Mouse (Mus musculus) liver, embryonic 14.5 days (tissue): ENCODE measurements around the gene Cd209b. TPM values are rescaled to one million over a fixed set of nuclear protein-coding genes. Genes with fewer than 3 reads are reported as not detected.

Experiments
- ATAC-seq: fragments of 200-750 bp; cut with Nextera tagmentation; 2 replicates; pipeline ENCODE4 v1.8.0; 2017; ENCODE audit warnings: moderate number of reproducible peaks, mild to moderate bottlenecking, moderate library complexity; ENCODE audit not compliant: insufficient read depth
- DNase-seq, 3 experiments: peaks; one replicate each; pipeline ENCODE4 v3.0.0-alpha.2; 2012 to 2013; ENCODE audit warnings: low read depth in 3 of 3, low spot score in 3 of 3
- H3K27ac ChIP-seq: fragments of 300-500 bp; sonication (generic); 2 replicates; pipeline ENCODE4 v1.5.1; 2014; ENCODE audit warnings: moderate library complexity, mild to moderate bottlenecking, control low read depth, inconsistent platforms
- H3K27me3 ChIP-seq: fragments of 300-500 bp; sonication (generic); 2 replicates; pipeline ENCODE4 v1.6.1; 2014; ENCODE audit warnings: mild to moderate bottlenecking, low read length, moderate library complexity; ENCODE audit not compliant: control insufficient read depth, insufficient read depth
- H3K36me3 ChIP-seq: fragments of 300-500 bp; sonication (generic); replicated peaks from 2 replicates; pipeline ENCODE4 v1.6.1; 2014; ENCODE audit warnings: low read depth; ENCODE audit not compliant: control insufficient read depth, insufficient read depth
- H3K4me1 ChIP-seq, 2 experiments: fragments of 200-500 bp in 1 of 2; fragments of 300-500 bp in 1 of 2; sonication (generic) in 1 of 2; replicated peaks; 2 replicates each; pipeline ENCODE4 v1.6.1; 2012 to 2014; ENCODE audit warnings: antibody characterized with exemption in 1 of 2, inconsistent platforms in 1 of 2, low read length in 1 of 2; ENCODE audit not compliant: control insufficient read depth in 2 of 2, insufficient read depth in 2 of 2
- H3K4me2 ChIP-seq: fragments of 300-500 bp; sonication (generic); 2 replicates; pipeline ENCODE4 v1.6.1; 2014; ENCODE audit warnings: low read depth, mild to moderate bottlenecking, control low read depth, moderate library complexity
- H3K4me3 ChIP-seq, 2 experiments: fragments of 200-500 bp in 1 of 2; fragments of 300-500 bp in 1 of 2; sonication (generic) in 1 of 2; 2 replicates each; pipeline ENCODE4 v1.5.1; 2012 to 2014; ENCODE audit warnings: low read depth in 2 of 2, low read length in 2 of 2, mild to moderate bottlenecking in 2 of 2, control low read depth in 1 of 2, inconsistent platforms in 1 of 2, moderate library complexity in 1 of 2; ENCODE audit not compliant: insufficient read depth in 1 of 2
- H3K9ac ChIP-seq: fragments of 300-500 bp; sonication (generic); replicated peaks from 2 replicates; pipeline ENCODE4 v1.6.1; 2014; ENCODE audit warnings: mild to moderate bottlenecking, control low read depth, moderate library complexity
- H3K9me3 ChIP-seq: fragments of 300-500 bp; sonication (generic); 2 replicates; pipeline ENCODE4 v1.6.1; 2016; ENCODE audit warnings: low read length, mixed read lengths; ENCODE audit not compliant: control insufficient read depth
- CTCF ChIP-seq: IDR thresholded peaks from 2 replicates; pipeline ENCODE4 v1.5.1; 2016; ENCODE audit warnings: antibody characterized with exemption, low read depth, control low read depth
- EP300 ChIP-seq: IDR thresholded peaks from 2 replicates; pipeline ENCODE4 v1.6.1; 2016; ENCODE audit warnings: antibody characterized with exemption, low read depth
- WGBS: fragments of 180-500 bp; shearing (Covaris S2); extraction: QIAGEN DNeasy Blood & Tissue Kit; methylation state at CpG from one replicate; pipeline ENCODE4 v1.1.7; 2014; ENCODE audit not compliant: insufficient replicate concordance; 5-methylcytosine and 5-hydroxymethylcytosine counted together
- polyA plus RNA-seq, 2 experiments: library from polyadenylated mRNA; depleted of rRNA in 1 of 2; stranded (reverse) in 1 of 2; unstranded in 1 of 2; fragments of >200 nt; fragmentation: Nextera tagmentation in 1 of 2; extraction: Ambion mirVana in 1 of 2; gene quantifications; 2 replicates each; pipeline versions ENCODE4 v1.2.1 to v1.2.3; 2012 to 2014

Cd209b gene
- polyA plus RNA-seq, 2 experiments, result not detected

DNA sequence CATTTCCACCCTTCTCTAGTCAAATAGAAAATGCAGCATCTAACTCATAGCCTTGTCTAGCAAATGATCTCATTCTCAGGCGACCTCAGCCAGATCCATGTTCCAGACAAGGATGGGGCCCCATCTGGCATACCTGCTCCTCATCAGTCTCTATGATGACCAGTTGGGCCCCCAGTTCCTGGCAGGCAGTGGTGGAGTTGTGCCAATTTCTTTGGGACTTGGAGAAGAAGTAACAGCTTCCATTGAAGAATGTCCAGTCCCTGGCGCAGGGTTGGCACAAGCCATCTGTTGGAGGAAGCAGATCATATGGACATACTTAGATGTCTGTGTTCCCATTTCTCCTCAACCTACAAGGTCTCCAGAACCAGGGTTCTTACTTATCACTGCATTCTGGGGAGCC is 50.5 kb downstream of the Cd209b start:
- WGBS, result 47% methylated on average over 2 of the region's 2 CpGs
- no peak for ATAC-seq
- no peak overlapping the region for H3K4me3 ChIP-seq

More for the DNA sequence above, 50.5 kb downstream of the Cd209b start:
- no peaks in the 10 kb centered on the region for H3K36me3 ChIP-seq
- DNase-seq, result no peak
- no peak overlapping the region for H3K4me2 ChIP-seq
- TF ChIP-seq EP300 (no peak), CTCF (no peak)
- H3K4me1 ChIP-seq, result no peaks in the 10 kb centered on the region
- H3K9ac ChIP-seq, result no peak overlapping the region
- no peaks in the 10 kb centered on the region for H3K27me3 ChIP-seq
- H3K9me3 ChIP-seq, result no peaks in the 10 kb centered on the region
- no peak overlapping the region for H3K27ac ChIP-seq

Other genes starting within 250 kb of the Cd209b start
- gene Fcer2a, start 232.7 kb downstream of the Cd209b start, polyA plus RNA-seq (2012; rRNA removed), result 0.01 TPM in 1 of 2 replicates, not detected in the other
- 0.05 TPM in 1 of 2 replicates, not detected in the other for gene Fcer2a, start 232.7 kb downstream of the Cd209b start, polyA plus RNA-seq (2014; fragmentation: Nextera tagmentation; extraction: Ambion mirVana)
- gene Clec4g, start 206.2 kb downstream of the Cd209b start, polyA plus RNA-seq (2012; rRNA removed), result 2.8 and 3.5 TPM in 2 replicates
- gene Clec4g, start 206.2 kb downstream of the Cd209b start, polyA plus RNA-seq (2014; fragmentation: Nextera tagmentation; extraction: Ambion mirVana), result 3.6 and 4.2 TPM in 2 replicates
- 0.04 and 0.11 TPM in 2 replicates for gene Cd209a, start 177.9 kb downstream of the Cd209b start, polyA plus RNA-seq (2012; rRNA removed)
- 0.21 TPM in 1 of 2 replicates, not detected in the other for gene Cd209a, start 177.9 kb downstream of the Cd209b start, polyA plus RNA-seq (2014; fragmentation: Nextera tagmentation; extraction: Ambion mirVana)
- gene Cd209e, start 72.5 kb downstream of the Cd209b start, polyA plus RNA-seq (2012; rRNA removed), result not detected in 2 replicates
- not detected in 2 replicates for gene Cd209e, start 72.5 kb downstream of the Cd209b start, polyA plus RNA-seq (2014; fragmentation: Nextera tagmentation; extraction: Ambion mirVana)
- not detected in 2 replicates for gene Cd209d, start 48.3 kb downstream of the Cd209b start, polyA plus RNA-seq (2012; rRNA removed)
- not detected in 2 replicates for gene Cd209d, start 48.3 kb downstream of the Cd209b start, polyA plus RNA-seq (2014; fragmentation: Nextera tagmentation; extraction: Ambion mirVana)
- 0.04 TPM in 1 of 2 replicates, not detected in the other for gene Cd209c, start 27.9 kb upstream of the Cd209b start, polyA plus RNA-seq (2012; rRNA removed)
- gene Cd209c, start 27.9 kb upstream of the Cd209b start, polyA plus RNA-seq (2014; fragmentation: Nextera tagmentation; extraction: Ambion mirVana), result 0.09 and 0.14 TPM in 2 replicates
- gene Cd209f, start 179.0 kb upstream of the Cd209b start, polyA plus RNA-seq (2012; rRNA removed), result 0.27 and 0.48 TPM in 2 replicates
- 0.76 and 0.97 TPM in 2 replicates for gene Cd209f, start 179.0 kb upstream of the Cd209b start, polyA plus RNA-seq (2014; fragmentation: Nextera tagmentation; extraction: Ambion mirVana)
- gene Cd209g, start 207.3 kb upstream of the Cd209b start, polyA plus RNA-seq (2012; rRNA removed), result 0.03 TPM in 1 of 2 replicates, not detected in the other
- gene Cd209g, start 207.3 kb upstream of the Cd209b start, polyA plus RNA-seq (2014; fragmentation: Nextera tagmentation; extraction: Ambion mirVana), result 0.14 TPM in 1 of 2 replicates, not detected in the other
- gene Evi5l, start 239.7 kb upstream of the Cd209b start, polyA plus RNA-seq (2012; rRNA removed), result 3.3 TPM in 2 replicates
- gene Evi5l, start 239.7 kb upstream of the Cd209b start, polyA plus RNA-seq (2014; fragmentation: Nextera tagmentation; extraction: Ambion mirVana), result 3.4 and 4.9 TPM in 2 replicates